Mouse (Mus musculus): Measurements from ENCODE around the gene Ubald1. TPM values are rescaled to one million over a fixed set of nuclear protein-coding genes. Genes with fewer than 3 reads are reported as not detected.

The Ubald1 gene
- 52.7 and 57.2 TPM in 2 replicates for polyA plus RNA-seq (2012; rRNA removed)

DNA sequence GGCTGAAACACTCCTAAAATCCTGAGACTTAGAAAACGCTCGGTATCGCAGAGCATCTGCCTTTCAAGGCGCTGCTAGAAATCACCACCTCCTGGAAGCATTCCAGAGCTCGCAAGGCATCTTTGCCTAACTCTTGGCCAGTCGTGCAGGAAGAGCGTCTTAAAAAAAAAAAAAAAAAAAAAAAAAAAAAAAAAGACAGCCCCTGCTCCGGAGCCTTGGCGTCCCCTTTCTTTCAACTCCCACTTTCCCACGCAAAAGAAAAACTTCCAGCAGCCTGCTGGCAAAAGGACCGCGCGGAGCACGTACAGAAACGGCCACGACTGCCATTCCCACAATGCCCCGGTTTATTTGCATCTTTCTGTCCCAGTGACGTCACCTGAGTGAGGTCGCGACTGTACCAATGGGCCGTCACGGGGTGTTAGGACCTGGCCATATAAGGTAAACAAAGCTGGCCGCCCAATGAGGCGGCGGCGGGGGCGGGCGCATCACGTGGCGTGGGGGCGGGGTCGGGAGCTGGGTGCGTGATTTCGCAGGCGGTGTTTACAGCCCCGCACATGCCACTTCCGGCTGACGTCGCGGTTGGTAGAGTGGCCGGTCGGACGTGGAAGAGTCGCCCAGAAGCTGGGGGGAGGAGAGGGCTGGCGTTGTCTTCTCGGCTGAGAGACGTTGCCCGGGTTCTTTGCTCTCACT is at the start of gene Ubald1:
TSS of gene Ubald1 (minus strand) at position 180 of the 690 bp plus-strand sequence.

DNA sequence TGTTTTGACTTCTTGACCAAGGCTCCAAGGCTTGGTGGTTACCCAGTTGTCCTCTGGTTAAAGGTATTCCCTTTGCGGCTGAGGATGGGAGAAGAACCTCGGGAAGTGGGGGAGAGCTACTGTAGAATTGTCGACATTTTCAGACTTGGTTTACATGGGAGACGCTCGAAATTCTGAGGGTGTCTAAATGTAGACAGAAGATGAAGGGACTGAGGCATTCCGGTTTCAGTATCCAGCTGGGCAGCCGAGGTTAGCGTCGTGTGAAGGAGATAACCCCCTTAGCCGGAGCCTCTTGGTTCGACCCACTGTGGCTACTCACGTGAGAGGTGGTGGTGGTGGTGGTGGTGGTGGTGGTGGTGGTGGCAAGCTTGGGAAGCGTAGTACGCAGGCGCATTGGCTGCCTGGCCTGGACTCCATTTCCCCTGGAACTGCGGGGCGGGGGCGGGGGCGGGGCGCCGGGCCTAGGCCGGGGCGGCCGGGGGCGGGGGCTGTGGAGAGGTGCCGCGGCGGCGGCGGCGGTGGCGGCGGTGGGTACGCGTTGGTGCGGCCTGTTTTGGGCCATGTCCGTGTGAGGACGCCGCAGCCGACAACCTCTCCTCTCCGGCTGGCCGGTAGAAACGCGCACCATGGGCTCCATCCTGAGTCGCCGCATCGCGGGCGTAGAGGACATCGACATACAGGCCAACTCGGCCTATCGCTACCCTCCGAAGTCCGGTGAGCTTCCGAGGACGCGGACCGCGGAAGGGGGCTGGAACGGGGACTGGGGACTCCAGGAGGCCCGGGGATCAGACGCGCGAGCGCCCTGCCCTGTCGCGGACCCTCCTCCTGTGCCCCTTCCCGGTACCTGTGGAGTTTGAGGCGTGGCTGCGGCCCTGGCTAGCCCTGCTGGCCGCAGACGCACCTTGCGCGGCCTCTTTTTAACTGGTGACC is 5.9 kb upstream of the Ubald1 start, which contains the start of gene Mgrn1:
TSS of gene Mgrn1 (plus strand) at position 490 of the 930 bp plus-strand sequence.

DNA sequence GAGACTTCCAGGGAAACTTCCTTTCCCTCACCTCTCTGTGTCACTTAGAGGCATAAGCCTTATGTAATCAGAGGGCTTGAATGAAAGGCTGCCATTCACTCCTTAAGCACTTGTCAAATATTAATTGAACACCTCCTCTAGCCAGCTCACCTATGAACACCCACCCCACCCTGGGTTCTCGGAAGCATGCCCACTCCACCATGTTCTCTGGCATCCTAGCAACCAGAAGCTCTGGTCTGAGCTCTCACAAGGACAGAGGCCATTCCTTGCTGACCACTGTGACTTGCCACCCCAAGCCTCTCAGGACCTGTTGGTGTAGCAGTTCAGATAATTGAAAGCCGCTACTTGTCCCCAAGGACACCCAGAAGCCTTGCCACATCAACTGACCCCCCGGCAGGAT is 44.9 kb downstream of the Ubald1 start, which contains the start of gene 4930562C15Rik:
TSS of gene 4930562C15Rik (plus strand) at position 226 of the 400 bp plus-strand sequence.

Other genes with a start within 250 kb of the Ubald1 start
- 98.8 and 101 TPM in 2 replicates for gene Vasn, start 240.4 kb downstream of the Ubald1 start, polyA plus RNA-seq (2012; rRNA removed)
- gene Dnaja3, start 240.3 kb downstream of the Ubald1 start, polyA plus RNA-seq (2012; rRNA removed): 21.3 and 24.1 TPM in 2 replicates
- 56.4 and 67.0 TPM in 2 replicates for gene Coro7, start 200.5 kb downstream of the Ubald1 start, polyA plus RNA-seq (2012; rRNA removed)
- gene Nmral1, start 161.0 kb downstream of the Ubald1 start, polyA plus RNA-seq (2012; rRNA removed): 11.6 and 17.5 TPM in 2 replicates
- 23.8 and 26.3 TPM in 2 replicates for gene Hmox2, start 154.0 kb downstream of the Ubald1 start, polyA plus RNA-seq (2012; rRNA removed)
- gene Cdip1, start 90.0 kb downstream of the Ubald1 start, polyA plus RNA-seq (2012; rRNA removed): 174 and 176 TPM in 2 replicates
- 0.67 and 2.1 TPM in 2 replicates for gene 4930562C15Rik, start 44.9 kb downstream of the Ubald1 start, polyA plus RNA-seq (2012; rRNA removed)
- gene Mgrn1, start 5.9 kb upstream of the Ubald1 start, polyA plus RNA-seq (2012; rRNA removed): 193 and 194 TPM in 2 replicates
- 117 and 119 TPM in 2 replicates for gene Nudt16l1, start 58.4 kb upstream of the Ubald1 start, polyA plus RNA-seq (2012; rRNA removed)
- gene Anks3, start 83.9 kb upstream of the Ubald1 start, polyA plus RNA-seq (2012; rRNA removed): 77.8 and 90.4 TPM in 2 replicates
- 0.18 and 0.52 TPM in 2 replicates for gene Sept12, start 117.5 kb upstream of the Ubald1 start, polyA plus RNA-seq (2012; rRNA removed)
- gene Smim22, start 127.0 kb upstream of the Ubald1 start, polyA plus RNA-seq (2012; rRNA removed): 37.0 and 63.4 TPM in 2 replicates
- 117 and 151 TPM in 2 replicates for gene Rogdi, start 133.2 kb upstream of the Ubald1 start, polyA plus RNA-seq (2012; rRNA removed)
- gene Glyr1, start 169.5 kb upstream of the Ubald1 start, polyA plus RNA-seq (2012; rRNA removed): 58.9 and 68.7 TPM in 2 replicates
- 35.8 and 43.4 TPM in 2 replicates for gene Ubn1, start 169.7 kb upstream of the Ubald1 start, polyA plus RNA-seq (2012; rRNA removed)

Measured in ovary, adult 2 months (tissue).